Mouse (Mus musculus) intestine, embryonic 14.5 days (tissue): ENCODE measurements at regions not wholly inside any gene's neighbourhood (a gene's known extent, or its start where the extent isn't known, plus 50 kb on each side); places are given as distances from the start of the nearest gene placed in this dataset.

Experiments
- ATAC-seq: fragments of 200-750 bp; cut with Nextera tagmentation; replicated peaks from 2 replicates; pipeline ENCODE4 v1.8.0; 2017; ENCODE audit warnings: low read depth, moderate number of reproducible peaks, moderate TSS enrichment, moderate library complexity; ENCODE audit not compliant: low FRiP score, low TSS enrichment
- DNase-seq: peaks from one replicate; pipeline ENCODE4 v3.0.0-alpha.2; 2018; ENCODE audit warnings: low spot score
- H3K27ac ChIP-seq: fragments of 300-500 bp; sonication (generic); 2 replicates; pipeline ENCODE4 v1.5.1; 2014; ENCODE audit warnings: low read depth, mild to moderate bottlenecking, control low read depth
- H3K27me3 ChIP-seq: fragments of 300-500 bp; sonication (generic); replicated peaks from 2 replicates; pipeline ENCODE4 v1.6.1; 2014; ENCODE audit warnings: low read length, control low read depth; ENCODE audit not compliant: control insufficient read depth, insufficient read depth
- H3K36me3 ChIP-seq: fragments of 300-500 bp; sonication (generic); 2 replicates; pipeline ENCODE4 v1.6.1; 2014; ENCODE audit warnings: low read length, control low read depth; ENCODE audit not compliant: control insufficient read depth, insufficient read depth
- H3K4me1 ChIP-seq: fragments of 300-500 bp; sonication (generic); replicated peaks from 2 replicates; pipeline ENCODE4 v1.6.1; 2014; ENCODE audit warnings: low read length, control low read depth, mixed read lengths; ENCODE audit not compliant: control insufficient read depth, insufficient read depth
- H3K4me2 ChIP-seq: fragments of 300-500 bp; sonication (generic); 2 replicates; pipeline ENCODE4 v1.6.1; 2014; ENCODE audit warnings: low read length
- H3K4me3 ChIP-seq: fragments of 300-500 bp; sonication (generic); 2 replicates; pipeline ENCODE4 v1.5.1; 2014; ENCODE audit warnings: low read depth, low read length, control low read depth, mixed read lengths
- H3K9ac ChIP-seq: fragments of 300-500 bp; sonication (generic); 2 replicates; pipeline ENCODE4 v1.6.1; 2014; ENCODE audit warnings: mild to moderate bottlenecking, low read length
- H3K9me3 ChIP-seq: fragments of 300-500 bp; sonication (generic); 2 replicates; pipeline ENCODE4 v1.6.1; 2016; ENCODE audit warnings: low read length, control low read depth; ENCODE audit not compliant: control insufficient read depth
- WGBS: fragments of 180-500 bp; shearing (Covaris S2); extraction: QIAGEN DNeasy Blood & Tissue Kit; methylation state at CpG from one replicate; pipeline ENCODE4 v1.1.7; 2014; 5-methylcytosine and 5-hydroxymethylcytosine counted together

GRCm38 (mm10) chr19:27134360-27134759 lies 81.9 kb upstream of the Vldlr start:
- no peak overlapping the region for H3K4me2 ChIP-seq
- ATAC-seq = no peak

GRCm38 (mm10) chr19:27140892-27141291 lies 75.4 kb upstream of the Vldlr start:
- Histone ChIP-seq H3K4me1 (no peaks in the 10 kb centered on the region), H3K9ac (no peak overlapping the region), H3K27me3 (no peaks in the 10 kb centered on the region), H3K36me3 (no peaks in the 10 kb centered on the region), H3K4me2 (no peak overlapping the region), H3K9me3 (no peaks in the 10 kb centered on the region), H3K4me3 (no peak overlapping the region), H3K27ac (no peak overlapping the region)
- no peak for DNase-seq
- ATAC-seq = no peak
- WGBS = 81% methylated on average over 3 of the region's 3 CpGs

More at GRCm38 (mm10) chr19:27134360-27134759, 81.9 kb upstream of the Vldlr start:
- DNase-seq = no peak
- Histone ChIP-seq H3K9ac (no peak overlapping the region), H3K4me1 (no peaks in the 10 kb centered on the region), H3K9me3 (no peaks in the 10 kb centered on the region), H3K4me3 (no peak overlapping the region), H3K27ac (no peak overlapping the region), H3K36me3 (no peaks in the 10 kb centered on the region), H3K27me3 (no peaks in the 10 kb centered on the region)
- 86% methylated on average over 5 of the region's 5 CpGs for WGBS

GRCm38 (mm10) chr19:27142181-27142580 lies 74.1 kb upstream of the Vldlr start:
- H3K27me3 ChIP-seq = no peaks in the 10 kb centered on the region
- no peak overlapping the region for H3K4me2 ChIP-seq
- no peak overlapping the region for H3K4me3 ChIP-seq
- H3K4me1 ChIP-seq = no peaks in the 10 kb centered on the region
- DNase-seq = no peak
- H3K27ac ChIP-seq = no peak overlapping the region
- no peak overlapping the region for H3K9ac ChIP-seq
- H3K9me3 ChIP-seq = no peaks in the 10 kb centered on the region
- WGBS = 85% methylated on average over 4 of the region's 4 CpGs
- ATAC-seq = no peak
- no peaks in the 10 kb centered on the region for H3K36me3 ChIP-seq

GRCm38 (mm10) chr19:27147404-27147803 lies 68.9 kb upstream of the Vldlr start:
- Histone ChIP-seq H3K4me2 (no peak overlapping the region), H3K27ac (no peak overlapping the region), H3K4me3 (no peak overlapping the region), H3K27me3 (no peaks in the 10 kb centered on the region), H3K9ac (no peak overlapping the region), H3K9me3 (no peaks in the 10 kb centered on the region), H3K36me3 (no peaks in the 10 kb centered on the region), H3K4me1 (no peaks in the 10 kb centered on the region)
- DNase-seq = no peak
- 59% methylated on average over 12 of the region's 12 CpGs for WGBS
- no peak for ATAC-seq

GRCm38 (mm10) chr19:27148330-27148729 lies 68.0 kb upstream of the Vldlr start:
- no peak for DNase-seq
- no peak overlapping the region for H3K27ac ChIP-seq

GRCm38 (mm10) chr19:27149567-27149966 lies 66.7 kb upstream of the Vldlr start:
- no peaks in the 10 kb centered on the region for H3K36me3 ChIP-seq
- H3K27me3 ChIP-seq = no peaks in the 10 kb centered on the region
- no peak overlapping the region for H3K9ac ChIP-seq
- no peaks in the 10 kb centered on the region for H3K4me1 ChIP-seq
- no peak overlapping the region for H3K4me2 ChIP-seq
- 47% methylated on average over 4 of the region's 4 CpGs for WGBS
- H3K4me3 ChIP-seq = no peak overlapping the region
- H3K9me3 ChIP-seq = no peaks in the 10 kb centered on the region
- H3K27ac ChIP-seq = no peak overlapping the region
- ATAC-seq = no peak
- no peak for DNase-seq

More at GRCm38 (mm10) chr19:27148330-27148729, 68.0 kb upstream of the Vldlr start:
- Histone ChIP-seq H3K4me2 (no peak overlapping the region), H3K4me1 (no peaks in the 10 kb centered on the region), H3K4me3 (no peak overlapping the region), H3K9me3 (no peaks in the 10 kb centered on the region), H3K9ac (no peak overlapping the region), H3K36me3 (no peaks in the 10 kb centered on the region), H3K27me3 (no peaks in the 10 kb centered on the region)
- WGBS = 64% methylated on average over 5 of the region's 5 CpGs
- no peak for ATAC-seq

- H3K4me1 ChIP-seq = no peaks in the 10 kb centered on the region
- no peaks in the 10 kb centered on the region for H3K27me3 ChIP-seq
- WGBS = 70% methylated on average over 4 of the region's 4 CpGs
- no peak overlapping the region for H3K27ac ChIP-seq
- H3K36me3 ChIP-seq = no peaks in the 10 kb centered on the region
- no peaks in the 10 kb centered on the region for H3K9me3 ChIP-seq
- H3K4me2 ChIP-seq = no peak overlapping the region
- H3K9ac ChIP-seq = no peak overlapping the region
- no peak for ATAC-seq
- DNase-seq = no peak
- no peak overlapping the region for H3K4me3 ChIP-seq
These were observed 54.4 kb upstream of the Vldlr start for GRCm38 (mm10) chr19:27161933-27162332.
